Comparison of ENCODE assay signal across 9 mouse cellular contexts in genomic region chr7:110615792-110616191, GRCm38 (mm10). TPM values are rescaled to one million over a fixed set of nuclear protein-coding genes. Genes with fewer than 3 reads are reported as not detected.
DNase-seq lines count a peak whose midpoint lies in the region; ATAC-seq and TF ChIP-seq lines count a peak whose summit lies in the region.
"Had no signal": no experiment of that assay in that cellular context is flagged by ENCODE, and none has a peak within 500 bp of the region (broad histone marks: within the 10 kb centered on the region; RNA-seq: fewer than 3 reads in every experiment).

No protein-coding gene starts in this region.

- H3K27ac ChIP-seq in ES-Bruce4 (ENCODE audit: insufficient read depth, low read length) = 0 out of 2 replicates have a peak overlapping the region, but pooled peaks have one; percentile 25
- H3K27ac ChIP-seq in forebrain, embryonic 12.5 days = no peak overlapping the region
- H3K27ac ChIP-seq in intestine, postnatal 0 days (ENCODE audit: low read depth, low read length) = peak overlapping the region; percentile 100
- H3K27ac ChIP-seq in liver, embryonic 16.5 days (ENCODE audit: low read length) = peak overlapping the region; percentile 93

- no peak for TF ChIP-seq POLR2A in ES-Bruce4 (IDR thresholded peaks at IDR 0.05; ENCODE audit: insufficient read depth, low read length)

- no peak for TF ChIP-seq EP300 in ES-Bruce4 (IDR thresholded peaks at IDR 0.05; ENCODE audit: insufficient read depth, low read depth, low read length)

- H3K27me3 ChIP-seq in ES-Bruce4 (ENCODE audit: control insufficient read depth, insufficient read depth, low read length, poor library complexity, severe bottlenecking) = no peaks in the 10 kb centered on the region
- peaks cover 18% of the 10 kb centered on the region for H3K27me3 ChIP-seq in forebrain, embryonic 12.5 days
- no peaks in the 10 kb centered on the region for H3K27me3 ChIP-seq in intestine, postnatal 0 days (replicated peaks; ENCODE audit: control insufficient read depth, insufficient read depth, low read length)
- peaks cover 58% of the 10 kb centered on the region for H3K27me3 ChIP-seq in liver, embryonic 16.5 days (ENCODE audit: control insufficient read depth, insufficient read depth, low read depth, low read length)

- peak overlapping the region; percentile 23 for H3K4me3 ChIP-seq in ES-Bruce4 (ENCODE audit: low read depth, low read length)
- no peak overlapping the region; the same call in 1 of the 2 replicates for H3K4me3 ChIP-seq in forebrain, embryonic 12.5 days (replicated peaks)
- H3K4me3 ChIP-seq in intestine, postnatal 0 days (ENCODE audit: low read depth, low read length) = peak overlapping the region; percentile 77
- no peak overlapping the region for H3K4me3 ChIP-seq in liver, embryonic 16.5 days (ENCODE audit: low read depth, low read length)

- DNase-seq in frontal cortex, adult 2 months (ENCODE audit: extremely low spot score in 1 of 2, low spot score in 1 of 2) = no peak
- no peak for DNase-seq in left cerebral cortex, postnatal 4 days
- DNase-seq in thymus, postnatal 0 days (ENCODE audit: low spot score) = no peak
- DNase-seq in adrenal gland, adult 18-20 months (ENCODE audit: low spot score in 2 of 2) = no peak

- no peak for TF ChIP-seq CTCF in ES-Bruce4 (IDR thresholded peaks at IDR 0.05; ENCODE audit: low read depth, low read length)
- TF ChIP-seq CTCF in intestine, postnatal 0 days (IDR thresholded peaks at IDR 0.05; ENCODE audit: low read depth) = no peak

- no peak for ATAC-seq in forebrain, embryonic 12.5 days (ENCODE audit: low FRiP score)
- ATAC-seq in intestine, postnatal 0 days = peak; percentile 78
- peak; percentile 54 for ATAC-seq in liver, embryonic 16.5 days (ENCODE audit: low read depth)

- H3K9ac ChIP-seq in ES-Bruce4 (ENCODE audit: low read depth, poor library complexity, severe bottlenecking) = peak overlapping the region; percentile 96
- H3K9ac ChIP-seq in forebrain, embryonic 12.5 days = no peak overlapping the region
- peak overlapping the region; percentile 93; the same call in 1 of the 2 replicates for H3K9ac ChIP-seq in intestine, postnatal 0 days (ENCODE audit: low read depth, low read length)
- no peak overlapping the region for H3K9ac ChIP-seq in liver, embryonic 16.5 days (ENCODE audit: low read depth, low read length)

- no peaks in the 10 kb centered on the region for H3K9me3 ChIP-seq in ES-Bruce4 (replicated peaks; ENCODE audit: control insufficient read depth, insufficient read depth, low read length, poor library complexity, severe bottlenecking)
- no peaks in the 10 kb centered on the region for H3K9me3 ChIP-seq in forebrain, embryonic 12.5 days
- no peaks in the 10 kb centered on the region for H3K9me3 ChIP-seq in intestine, postnatal 0 days (ENCODE audit: control insufficient read depth)
- H3K9me3 ChIP-seq in liver, embryonic 16.5 days (replicated peaks; ENCODE audit: control insufficient read depth, low read length) = no peaks in the 10 kb centered on the region

- WGBS in forebrain, embryonic 12.5 days = 10% methylated on average over 11 of the region's 11 CpGs
- WGBS in intestine, postnatal 0 days = 13% methylated on average over 11 of the region's 11 CpGs
- 4% methylated on average over 11 of the region's 11 CpGs for WGBS in liver, embryonic 16.5 days (ENCODE audit: insufficient replicate concordance)

- intact Hi-C loops in left cerebral cortex, postnatal 4 days (cut with DNase I) = loop anchor here (10.0 kb wide), 1 partner anchor 71 kb away; no protein-coding TSS in a partner anchor

- no peaks in the 10 kb centered on the region for H3K4me1 ChIP-seq in ES-Bruce4 (ENCODE audit: control insufficient read depth, insufficient read depth, low read length)
- H3K4me1 ChIP-seq in forebrain, embryonic 12.5 days = peaks cover 18% of the 10 kb centered on the region
- peaks cover 10% of the 10 kb centered on the region for H3K4me1 ChIP-seq in intestine, postnatal 0 days (replicated peaks; ENCODE audit: control insufficient read depth, insufficient read depth, low read length)
- H3K4me1 ChIP-seq in liver, embryonic 16.5 days (ENCODE audit: control insufficient read depth, low read depth, low read length) = peaks cover 5% of the 10 kb centered on the region; the same call in 1 of the 2 replicates

- H3K4me2 ChIP-seq in forebrain, embryonic 12.5 days = peak overlapping the region; percentile 91
- peak overlapping the region; percentile 96 for H3K4me2 ChIP-seq in intestine, postnatal 0 days (replicated peaks; ENCODE audit: low read depth)
- H3K4me2 ChIP-seq in liver, embryonic 16.5 days (ENCODE audit: low read depth, low read length) = peak overlapping the region; percentile 64

- H3K36me3 ChIP-seq in ES-Bruce4 (ENCODE audit: control insufficient read depth, insufficient read depth, low read length, poor library complexity, severe bottlenecking) = no peaks in the 10 kb centered on the region
- H3K36me3 ChIP-seq in forebrain, embryonic 12.5 days (replicated peaks) = no peaks in the 10 kb centered on the region
- no peaks in the 10 kb centered on the region for H3K36me3 ChIP-seq in intestine, postnatal 0 days (ENCODE audit: control insufficient read depth, insufficient read depth)
- H3K36me3 ChIP-seq in liver, embryonic 16.5 days (ENCODE audit: control insufficient read depth, insufficient read depth) = no peaks in the 10 kb centered on the region

RNA-seq across cellular contexts. Expression of gene Sbf2, which starts 1.1 kb away (rescaled TPM):
- polyA plus RNA-seq in ES-Bruce4 (2011; ENCODE audit: insufficient read depth, insufficient read length, low read depth, missing spikeins) = 60.2 and 65.5 TPM in 2 replicates
- polyA plus RNA-seq in forebrain, embryonic 12.5 days (2016; fragmentation: Nextera tagmentation; extraction: Ambion mirVana) = 62.2 and 63.3 TPM in 2 replicates
- 17.9 and 19.3 TPM in 2 replicates for polyA plus RNA-seq in intestine, postnatal 0 days (2015; fragmentation: Nextera tagmentation; extraction: Ambion mirVana)
- 5.8 and 7.3 TPM in 2 replicates for polyA plus RNA-seq in liver, embryonic 16.5 days (2015; fragmentation: Nextera tagmentation; extraction: Ambion mirVana)
- polyA plus RNA-seq in frontal cortex, adult 2 months (2012; rRNA removed) = 35.5 and 39.1 TPM in 2 replicates
- total RNA-seq in left cerebral cortex, postnatal 4 days (2021) = 100 to 1,000 TPM; 141 to 177 TPM
- polyA plus RNA-seq in thymus, postnatal 0 days (2015; fragmentation: Nextera tagmentation; extraction: Ambion mirVana) = 6.1 and 7.0 TPM in 2 replicates
- total RNA-seq in adrenal gland, adult 18-20 months (2021) = 10 to 100 TPM; 32.7 to 36.6 TPM

RNA-seq across cellular contexts. Expression of gene Adm, which starts 11.7 kb away (rescaled TPM):
- polyA plus RNA-seq in ES-Bruce4 (2011; ENCODE audit: insufficient read depth, insufficient read length, low read depth, missing spikeins) = 1.9 and 2.4 TPM in 2 replicates
- polyA plus RNA-seq in forebrain, embryonic 12.5 days (2016; fragmentation: Nextera tagmentation; extraction: Ambion mirVana) = 3.0 and 3.1 TPM in 2 replicates
- polyA plus RNA-seq in intestine, postnatal 0 days (2015; fragmentation: Nextera tagmentation; extraction: Ambion mirVana) = 3.2 and 3.3 TPM in 2 replicates
- 1.9 and 2.1 TPM in 2 replicates for polyA plus RNA-seq in liver, embryonic 16.5 days (2015; fragmentation: Nextera tagmentation; extraction: Ambion mirVana)
- 3.2 and 3.3 TPM in 2 replicates for polyA plus RNA-seq in frontal cortex, adult 2 months (2012; rRNA removed)
- total RNA-seq in left cerebral cortex, postnatal 4 days (2021) = 1 to 10 TPM; 2.3 to 2.6 TPM
- 19.3 and 25.1 TPM in 2 replicates for polyA plus RNA-seq in thymus, postnatal 0 days (2015; fragmentation: Nextera tagmentation; extraction: Ambion mirVana)
- 10 to 100 TPM; 19.2 to 26.4 TPM for total RNA-seq in adrenal gland, adult 18-20 months (2021)
- total RNA-seq: MEL had no signal

Comparison
In these comparisons a context has a peak if more than half of its experiments do, and no peak if none do; other contexts are left out.
1. H3K4me3 ChIP-seq: peak in ES-Bruce4 (single experiment) and intestine, postnatal 0 days (single experiment); none in forebrain, embryonic 12.5 days (single experiment) and liver, embryonic 16.5 days (single experiment).
2. H3K9ac ChIP-seq: peak in ES-Bruce4 (single experiment) and intestine, postnatal 0 days (single experiment); none in forebrain, embryonic 12.5 days (single experiment) and liver, embryonic 16.5 days (single experiment).
3. Peak in every context shown above with its lines, with median percentiles within 50 percentile points of each other: H3K4me2 ChIP-seq.